Mouse (Mus musculus): ENCODE results near the gene Sergef. TPM values are rescaled to one million over a fixed set of nuclear protein-coding genes. Genes with fewer than 3 reads are reported as not detected.
A peak's percentile ranks its signal among the peaks of the same experiment; 100 is the strongest.
"Not testable (repeated sequence)": the region's sequence is repeated elsewhere in the genome, so short reads cannot be mapped to it uniquely, and the experiment has no call there.

Gene Sergef
- polyA plus RNA-seq, 2 experiments, result 3.3 to 5.5 TPM

- TF ChIP-seq EP300 (IDR thresholded peaks at IDR 0.05; ENCODE audit: low read depth) (no peak), CTCF (IDR thresholded peaks at IDR 0.05; ENCODE audit: low read depth) (peak; percentile 82)
- Histone ChIP-seq H3K9ac (replicated peaks) (no peak overlapping the region), H3K9me3 (ENCODE audit: control insufficient read depth, low read length) (no peaks in the 10 kb centered on the region), H3K27ac (no peak overlapping the region), H3K27me3 (ENCODE audit: control insufficient read depth, insufficient read depth, low read length) (peaks cover 18% of the 10 kb centered on the region), H3K4me3 (ENCODE audit: insufficient read depth in 1 of 2, low read depth in 2 of 2, low read length in 2 of 2) (no peak overlapping the region), H3K4me1 (replicated peaks; ENCODE audit: control insufficient read depth in 2 of 2, insufficient read depth in 2 of 2, low read length in 1 of 2) (no peaks in the 10 kb centered on the region), H3K36me3 (replicated peaks; ENCODE audit: control insufficient read depth, insufficient read depth, low read depth) (no peaks in the 10 kb centered on the region), H3K4me2 (ENCODE audit: low read depth) (no peak overlapping the region)
- 19% methylated on average over 9 of the region's 9 CpGs for WGBS (ENCODE audit: insufficient replicate concordance)
- DNase-seq (ENCODE audit: low read depth in 3 of 3, low spot score in 3 of 3) (no peak), ATAC-seq (ENCODE audit: insufficient read depth) (no peak)
These were observed 25.6 kb upstream of the Sergef start for GRCm38 (mm10) chr7:46665236-46665635.

GRCm38 (mm10) chr7:46661591-46662090 lies 22.0 kb upstream of the Sergef start:
- Histone ChIP-seq H3K4me1 (replicated peaks; ENCODE audit: control insufficient read depth in 2 of 2, insufficient read depth in 2 of 2, low read length in 1 of 2) (no peaks in the 10 kb centered on the region), H3K36me3 (replicated peaks; ENCODE audit: control insufficient read depth, insufficient read depth, low read depth) (no peaks in the 10 kb centered on the region), H3K4me3 (ENCODE audit: insufficient read depth in 1 of 2, low read depth in 2 of 2, low read length in 2 of 2) (no peak overlapping the region), H3K27ac (no peak overlapping the region), H3K9ac (replicated peaks) (no peak overlapping the region), H3K4me2 (ENCODE audit: low read depth) (no peak overlapping the region), H3K27me3 (ENCODE audit: control insufficient read depth, insufficient read depth, low read length) (peaks cover 5% of the 10 kb centered on the region), H3K9me3 (ENCODE audit: control insufficient read depth, low read length) (no peaks in the 10 kb centered on the region)
- ATAC-seq (ENCODE audit: insufficient read depth) (no peak), DNase-seq (ENCODE audit: low read depth in 3 of 3, low spot score in 3 of 3) (no peak)
- TF ChIP-seq EP300 (IDR thresholded peaks at IDR 0.05; ENCODE audit: low read depth), result no peak
- no peak for TF ChIP-seq CTCF (IDR thresholded peaks at IDR 0.05; ENCODE audit: low read depth)
- 63% methylated on average over 18 of the region's 18 CpGs for whole genome bisulfite sequencing (ENCODE audit: insufficient replicate concordance)

GRCm38 (mm10) chr7:46652279-46652678 lies 12.7 kb upstream of the Sergef start:
- DNase-seq (ENCODE audit: low read depth in 3 of 3, low spot score in 3 of 3) (no peak), ATAC-seq (ENCODE audit: insufficient read depth) (no peak)
- no peak overlapping the region for H3K4me3 ChIP-seq (ENCODE audit: insufficient read depth in 1 of 2, low read depth in 2 of 2, low read length in 2 of 2)
- H3K27me3 ChIP-seq (ENCODE audit: control insufficient read depth, insufficient read depth, low read length), result no peaks in the 10 kb centered on the region
- 16% methylated on average over 2 of the region's 2 CpGs for WGBS (ENCODE audit: insufficient replicate concordance)
- H3K9me3 ChIP-seq (ENCODE audit: control insufficient read depth, low read length), result no peaks in the 10 kb centered on the region
- no peaks in the 10 kb centered on the region for H3K4me1 ChIP-seq (replicated peaks; ENCODE audit: control insufficient read depth in 2 of 2, insufficient read depth in 2 of 2, low read length in 1 of 2)
- no peak overlapping the region for H3K4me2 ChIP-seq (ENCODE audit: low read depth)
- TF ChIP-seq EP300 (IDR thresholded peaks at IDR 0.05; ENCODE audit: low read depth), result no peak
- no peak for TF ChIP-seq CTCF (IDR thresholded peaks at IDR 0.05; ENCODE audit: low read depth)
- no peak overlapping the region for H3K9ac ChIP-seq (replicated peaks)
- H3K36me3 ChIP-seq (replicated peaks; ENCODE audit: control insufficient read depth, insufficient read depth, low read depth), result no peaks in the 10 kb centered on the region
- no peak overlapping the region for H3K27ac ChIP-seq

- not testable (repeated sequence) for ATAC-seq (ENCODE audit: insufficient read depth); H3K9ac ChIP-seq (replicated peaks); H3K4me2 ChIP-seq (ENCODE audit: low read depth); H3K27me3 ChIP-seq (ENCODE audit: control insufficient read depth, insufficient read depth, low read length); H3K36me3 ChIP-seq (replicated peaks; ENCODE audit: control insufficient read depth, insufficient read depth, low read depth); H3K4me3 ChIP-seq (ENCODE audit: insufficient read depth in 1 of 2, low read depth in 2 of 2, low read length in 2 of 2); H3K27ac ChIP-seq; H3K9me3 ChIP-seq (ENCODE audit: control insufficient read depth, low read length); H3K4me1 ChIP-seq (replicated peaks; ENCODE audit: control insufficient read depth in 2 of 2, insufficient read depth in 2 of 2, low read length in 1 of 2); DNase-seq (ENCODE audit: low read depth in 3 of 3, low spot score in 3 of 3)
- 29% methylated on average over 5 of the region's 5 CpGs for WGBS (ENCODE audit: insufficient replicate concordance)
These were observed 10.6 kb upstream of the Sergef start for GRCm38 (mm10) chr7:46650231-46650630.

- H3K9ac ChIP-seq (replicated peaks), result no peak overlapping the region
- no peaks in the 10 kb centered on the region for H3K4me1 ChIP-seq (replicated peaks; ENCODE audit: control insufficient read depth in 2 of 2, insufficient read depth in 2 of 2, low read length in 1 of 2)
- no peak for TF ChIP-seq CTCF (IDR thresholded peaks at IDR 0.05; ENCODE audit: low read depth)
- no peaks in the 10 kb centered on the region; the same call in 1 of the 2 replicates for H3K27me3 ChIP-seq (ENCODE audit: control insufficient read depth, insufficient read depth, low read length)
- no peak overlapping the region for H3K4me3 ChIP-seq (ENCODE audit: insufficient read depth in 1 of 2, low read depth in 2 of 2, low read length in 2 of 2)
- H3K36me3 ChIP-seq (replicated peaks; ENCODE audit: control insufficient read depth, insufficient read depth, low read depth), result no peaks in the 10 kb centered on the region
- H3K4me2 ChIP-seq (ENCODE audit: low read depth), result no peak overlapping the region
- DNase-seq (ENCODE audit: low read depth in 3 of 3, low spot score in 3 of 3) (no peak), ATAC-seq (ENCODE audit: insufficient read depth) (no peak)
- no peaks in the 10 kb centered on the region for H3K9me3 ChIP-seq (ENCODE audit: control insufficient read depth, low read length)
- 54% methylated on average over 4 of the region's 4 CpGs for WGBS (ENCODE audit: insufficient replicate concordance)
- H3K27ac ChIP-seq, result no peak overlapping the region
These were observed 9.0 kb upstream of the Sergef start for GRCm38 (mm10) chr7:46648431-46649140.

All from liver, embryonic 14.5 days (tissue).